Mouse (Mus musculus): ENCODE data around the gene Tex21.
"Not testable (repeated sequence)": the region's sequence is repeated elsewhere in the genome, so short reads cannot be mapped to it uniquely, and the experiment has no call there.

Tex21 gene

GRCm38 (mm10) chr12:76260673-76261072 is 14.1 kb upstream of the Tex21 start:
- no peak for DNase-seq (ENCODE audit: low spot score in 2 of 2)

GRCm38 (mm10) chr12:76256114-76256843 is 9.7 kb upstream of the Tex21 start:
- DNase-seq (ENCODE audit: low spot score in 2 of 2) = peak; percentile 29 to 73

- peak in 1 of 2 experiments; percentile 71 for DNase-seq (ENCODE audit: low spot score in 2 of 2)
Measured at GRCm38 (mm10) chr12:76255499-76255875, 8.9 kb upstream of the Tex21 start.

GRCm38 (mm10) chr12:76254725-76255498 is 8.4 kb upstream of the Tex21 start, which contains the start of gene Mthfd1:
Mthfd1 (plus strand) TSS chr12:76255298.
- DNase-seq (ENCODE audit: low spot score in 2 of 2) = peak; percentile 87 to 92

GRCm38 (mm10) chr12:76253991-76254390 is 7.4 kb upstream of the Tex21 start:
- no peak for DNase-seq (ENCODE audit: low spot score in 2 of 2)

- DNase-seq (ENCODE audit: low spot score in 2 of 2) = no peak
Measured at GRCm38 (mm10) chr12:76253591-76253990, 7.0 kb upstream of the Tex21 start.

- DNase-seq (ENCODE audit: low spot score in 2 of 2) = no peak
Measured at GRCm38 (mm10) chr12:76253090-76253489, 6.5 kb upstream of the Tex21 start.

- no peak for DNase-seq (ENCODE audit: low spot score in 2 of 2)
Measured at GRCm38 (mm10) chr12:76244981-76245380, 1.6 kb downstream of the Tex21 start.

- DNase-seq (ENCODE audit: low spot score in 2 of 2) = no peak
Measured at GRCm38 (mm10) chr12:76241833-76242232, 4.7 kb downstream of the Tex21 start.

GRCm38 (mm10) chr12:76241084-76241483 is 5.5 kb downstream of the Tex21 start:
- no peak for DNase-seq (ENCODE audit: low spot score in 2 of 2)

GRCm38 (mm10) chr12:76240670-76241069 is 5.9 kb downstream of the Tex21 start:
- DNase-seq (ENCODE audit: low spot score in 2 of 2) = no peak

- no peak for DNase-seq (ENCODE audit: low spot score in 2 of 2)
Measured at GRCm38 (mm10) chr12:76239839-76240571, 6.5 kb downstream of the Tex21 start.

- no peak for DNase-seq (ENCODE audit: low spot score in 2 of 2)
Measured at GRCm38 (mm10) chr12:76239145-76239838, 7.3 kb downstream of the Tex21 start.

- no peak for DNase-seq (ENCODE audit: low spot score in 2 of 2)
Measured at GRCm38 (mm10) chr12:76235253-76235652, 11.3 kb downstream of the Tex21 start.

GRCm38 (mm10) chr12:76230644-76231043 is 15.9 kb downstream of the Tex21 start:
- DNase-seq (ENCODE audit: low spot score in 2 of 2) = no peak

GRCm38 (mm10) chr12:76222104-76222503 is 24.4 kb downstream of the Tex21 start:
- DNase-seq (ENCODE audit: low spot score in 2 of 2) = not testable (repeated sequence)

- no peak for DNase-seq (ENCODE audit: low spot score in 2 of 2)
Measured at GRCm38 (mm10) chr12:76216716-76217115, 29.8 kb downstream of the Tex21 start.

GRCm38 (mm10) chr12:76215121-76215520 is 31.4 kb downstream of the Tex21 start:
- no peak for DNase-seq (ENCODE audit: low spot score in 2 of 2)

GRCm38 (mm10) chr12:76209429-76209974 is 37.0 kb downstream of the Tex21 start:
- no peak for DNase-seq (ENCODE audit: low spot score in 2 of 2)

- DNase-seq (ENCODE audit: low spot score in 2 of 2) = no peak
Measured at GRCm38 (mm10) chr12:76200326-76200725, 46.2 kb downstream of the Tex21 start.

- DNase-seq (ENCODE audit: low spot score in 2 of 2) = no peak
Measured at GRCm38 (mm10) chr12:76197071-76197470, 49.5 kb downstream of the Tex21 start.

GRCm38 (mm10) chr12:76196709-76197054 is 49.9 kb downstream of the Tex21 start:
- peak; percentile 58 to 78 for DNase-seq (ENCODE audit: low spot score in 2 of 2)
